ENCODE assay signal across 13 mouse cellular contexts in genomic region chr5:104096078-104096938, GRCm38 (mm10). TPM values are rescaled to one million over a fixed set of nuclear protein-coding genes. Genes with fewer than 3 reads are reported as not detected.
A peak's percentile ranks its signal among the peaks of the same experiment; 100 is the strongest.
DNase-seq lines count a peak whose midpoint lies in the region; ATAC-seq and TF ChIP-seq lines count a peak whose summit lies in the region.
"Had no signal": no experiment of that assay in that cellular context is flagged by ENCODE, and none has a peak within 500 bp of the region (broad histone marks: within the 10 kb centered on the region; RNA-seq: fewer than 3 reads in every experiment).

No protein-coding gene starts in this region.

- dilution Hi-C loops in CH12.LX (cut with MboI; ENCODE audit: extremely low pct_ligation_motif_present, extremely low pct_unique_long_range_greater_than_20kb, low sequenced_read_pairs) = no loop called here

- no peak overlapping the region for H3K4me2 ChIP-seq in forebrain, embryonic 14.5 days (ENCODE audit: low read length)
- H3K4me2 ChIP-seq in forebrain, embryonic 11.5 days (ENCODE audit: low read depth, low read length, severe bottlenecking) = no peak overlapping the region
- H3K4me2 ChIP-seq in CH12.LX (ENCODE audit: insufficient read depth, low read depth, poor library complexity, severe bottlenecking) = 0 out of 2 replicates have a peak overlapping the region, but pooled peaks have one; percentile 27
- 0 out of 2 replicates have a peak overlapping the region, but pooled peaks have one; percentile 1 for H3K4me2 ChIP-seq in limb, embryonic 14.5 days (replicated peaks; ENCODE audit: low read depth, low read length, severe bottlenecking)

- H3K27ac ChIP-seq in forebrain, embryonic 14.5 days (ENCODE audit: low read depth, low read length) = peak overlapping the region; percentile 27; the same call in 1 of the 2 replicates
- no peak overlapping the region for H3K27ac ChIP-seq in forebrain, embryonic 11.5 days (ENCODE audit: low read depth, low read length)
- H3K27ac ChIP-seq in CH12.LX (ENCODE audit: insufficient read depth, low read depth) = no peak overlapping the region
- H3K27ac ChIP-seq in limb, embryonic 14.5 days (replicated peaks; ENCODE audit: low read depth, low read length) = 0 out of 2 replicates have a peak overlapping the region, but pooled peaks have one; percentile 29
- H3K27ac ChIP-seq: liver, embryonic 14.5 days had no signal

- H3K9ac ChIP-seq in forebrain, embryonic 14.5 days (ENCODE audit: low read length) = no peak overlapping the region
- no peak overlapping the region for H3K9ac ChIP-seq in forebrain, embryonic 11.5 days (ENCODE audit: low read length)
- H3K9ac ChIP-seq in CH12.LX (ENCODE audit: insufficient read depth, low read depth) = no peak overlapping the region
- H3K9ac ChIP-seq in limb, embryonic 14.5 days (ENCODE audit: low read depth, low read length, severe bottlenecking) = no peak overlapping the region
- H3K9ac ChIP-seq: liver, embryonic 14.5 days had no signal

- TF ChIP-seq EP300 in CH12.LX (IDR thresholded peaks at IDR 0.05; ENCODE audit: low read length) = no peak

- TF ChIP-seq RAD21 in CH12.LX (IDR thresholded peaks at IDR 0.05; ENCODE audit: low read depth, low read length) = no peak

- no peak for TF ChIP-seq POLR2A in CH12.LX (IDR thresholded peaks at IDR 0.05; ENCODE audit: low read depth, low read length)
- TF ChIP-seq POLR2A in limb, embryonic 14.5 days (IDR thresholded peaks at IDR 0.05; ENCODE audit: borderline replicate concordance, extremely low read depth, insufficient read depth, insufficient read length) = no peak

- no peaks in the 10 kb centered on the region for H3K27me3 ChIP-seq in forebrain, embryonic 14.5 days (replicated peaks; ENCODE audit: control insufficient read depth, insufficient read depth, low read length)
- H3K27me3 ChIP-seq in forebrain, embryonic 11.5 days (ENCODE audit: control insufficient read depth, insufficient read depth, low read length) = no peaks in the 10 kb centered on the region
- no peaks in the 10 kb centered on the region for H3K27me3 ChIP-seq in CH12.LX (replicated peaks)
- no peaks in the 10 kb centered on the region for H3K27me3 ChIP-seq in limb, embryonic 14.5 days (ENCODE audit: control insufficient read depth, insufficient read depth, low read length)

- no peaks in the 10 kb centered on the region for H3K4me1 ChIP-seq in forebrain, embryonic 14.5 days (ENCODE audit: control insufficient read depth, insufficient read depth, low read length)
- no peaks in the 10 kb centered on the region for H3K4me1 ChIP-seq in forebrain, embryonic 11.5 days (replicated peaks; ENCODE audit: control insufficient read depth, insufficient read depth, low read length)
- peaks cover 0 to 9% of the 10 kb centered on the region in 2 experiments; a peak in 2 of 4 replicates for H3K4me1 ChIP-seq in CH12.LX (ENCODE audit: control insufficient read depth in 1 of 2, insufficient read depth in 2 of 2)
- peaks cover 8% of the 10 kb centered on the region; the same call in 1 of the 2 replicates for H3K4me1 ChIP-seq in limb, embryonic 14.5 days (ENCODE audit: control insufficient read depth, insufficient read depth, low read length)

- DNase-seq in forebrain, embryonic 14.5 days (ENCODE audit: low spot score) = no peak
- no peak for DNase-seq in forebrain, embryonic 11.5 days (ENCODE audit: low spot score)
- no peak for DNase-seq in CH12.LX (ENCODE audit: extremely low read depth)
- peak; percentile 44 to 57 for DNase-seq in heart, postnatal 14 days
- DNase-seq in limb, embryonic 14.5 days (ENCODE audit: low spot score) = peak; percentile 81
- DNase-seq in thymus, postnatal 36 days = no peak
- no peak for DNase-seq in thymus, postnatal 25 days
- DNase-seq in left cerebral cortex, adult 9 months (ENCODE audit: low spot score in 2 of 2) = no peak
- DNase-seq: cerebellum, adult 2 months; thymus, adult 18-20 months had no signal

- intact Hi-C loops in heart, postnatal 14 days (cut with DNase I) = loop anchor here (2.0 kb wide), 1 partner anchor 34 kb away; no protein-coding TSS in a partner anchor

- in situ Hi-C loops in CH12.LX (cut with MboI; ENCODE audit: low pct_ligation_motif_present, low pct_unique_long_range_greater_than_20kb, low sequenced_read_pairs) = no loop called here

- no peaks in the 10 kb centered on the region for H3K9me3 ChIP-seq in forebrain, embryonic 14.5 days (replicated peaks; ENCODE audit: control insufficient read depth, low read length)
- no peaks in the 10 kb centered on the region for H3K9me3 ChIP-seq in forebrain, embryonic 11.5 days (ENCODE audit: control insufficient read depth, low read length)
- no peaks in the 10 kb centered on the region for H3K9me3 ChIP-seq in CH12.LX (replicated peaks; ENCODE audit: low read length)
- no peaks in the 10 kb centered on the region for H3K9me3 ChIP-seq in limb, embryonic 14.5 days (ENCODE audit: control insufficient read depth, low read length)

- H3K4me3 ChIP-seq in forebrain, embryonic 14.5 days (ENCODE audit: low read depth, low read length) = no peak overlapping the region
- H3K4me3 ChIP-seq in forebrain, embryonic 11.5 days (ENCODE audit: low read depth, low read length) = no peak overlapping the region
- H3K4me3 ChIP-seq in CH12.LX (replicated peaks in 1 of 3; ENCODE audit: low read depth in 2 of 3, low read length in 2 of 3, poor library complexity in 1 of 3) = no peak overlapping the region
- H3K4me3 ChIP-seq in limb, embryonic 14.5 days (replicated peaks; ENCODE audit: low read length) = no peak overlapping the region

- no peaks in the 10 kb centered on the region for H3K36me3 ChIP-seq in forebrain, embryonic 14.5 days (ENCODE audit: control insufficient read depth, insufficient read depth, low read length)
- no peaks in the 10 kb centered on the region for H3K36me3 ChIP-seq in forebrain, embryonic 11.5 days (ENCODE audit: control insufficient read depth, insufficient read depth, low read length)
- no peaks in the 10 kb centered on the region for H3K36me3 ChIP-seq in CH12.LX (replicated peaks in 1 of 2; ENCODE audit: control insufficient read depth in 1 of 2, insufficient read depth in 1 of 2, low read length in 1 of 2)
- no peaks in the 10 kb centered on the region; the same call in 1 of the 2 replicates for H3K36me3 ChIP-seq in limb, embryonic 14.5 days (ENCODE audit: control insufficient read depth, insufficient read depth, low read length)

- ATAC-seq in forebrain, embryonic 14.5 days = no peak
- no peak for ATAC-seq in forebrain, embryonic 11.5 days (replicated peaks; ENCODE audit: low FRiP score)
- peak; percentile 37; the same call in 1 of the 2 replicates for ATAC-seq in limb, embryonic 14.5 days (ENCODE audit: low FRiP score, low read depth)

- 88% methylated on average over 16 of the region's 16 CpGs for WGBS in forebrain, embryonic 14.5 days
- WGBS in forebrain, embryonic 11.5 days = 89% methylated on average over 16 of the region's 16 CpGs
- 37% methylated on average over 16 of the region's 16 CpGs for WGBS in limb, embryonic 14.5 days

- TF ChIP-seq CTCF in CH12.LX (conservative IDR thresholded peaks at IDR 0.05 in 1 of 2, IDR thresholded peaks at IDR 0.05 in 1 of 2; ENCODE audit: low read depth in 2 of 2, low read length in 2 of 2) = no peak

- no peaks in the 10 kb centered on the region for H3K79me2 ChIP-seq in CH12.LX (replicated peaks; ENCODE audit: control insufficient read depth, extremely low read depth, insufficient read depth, poor library complexity, severe bottlenecking)

TF ChIP-seq in CH12.LX, 34 proteins besides CTCF, POLR2A, EP300 and RAD21:
- no peak for TF ChIP-seq ZNF384 (IDR thresholded peaks at IDR 0.05; ENCODE audit: low read depth, low read length)
- 0 out of 2 replicates have a peak, but pooled peaks have one; percentile 12 for TF ChIP-seq MAFK (IDR thresholded peaks at IDR 0.05; ENCODE audit: insufficient replicate concordance, low read length)

RNA-seq across cellular contexts. Expression of gene Sparcl1, which starts 17.2 kb away (rescaled TPM):
- polyA plus RNA-seq in forebrain, embryonic 14.5 days (2014; fragmentation: Nextera tagmentation; extraction: Ambion mirVana) = 70.4 and 93.1 TPM in 2 replicates
- 23.3 and 24.1 TPM in 2 replicates for polyA plus RNA-seq in forebrain, embryonic 11.5 days (2014; fragmentation: Nextera tagmentation; extraction: Ambion mirVana)
- total RNA-seq in CH12.LX (2012; rRNA removed) (not detected in 2 replicates), CH12.LX (2014; rRNA removed) (not detected in 2 replicates)
- not detected in 2 replicates for polyA plus RNA-seq in CH12.LX (2012; ENCODE audit: insufficient read length, low read depth)
- total RNA-seq in heart, postnatal 14 days (2021) = 100 to 1,000 TPM; 335 to 337 TPM
- 47.7 and 68.4 TPM in 2 replicates for polyA plus RNA-seq in limb, embryonic 14.5 days (2012; rRNA removed)
- polyA plus RNA-seq in limb, embryonic 14.5 days (2014; fragmentation: Nextera tagmentation; extraction: Ambion mirVana) = 63.9 and 67.8 TPM in 2 replicates
- total RNA-seq: hematopoietic stem cell, adult 5-6 weeks had no signal

RNA-seq across cellular contexts. Expression of gene Gm17660, which starts 18.9 kb away (rescaled TPM):
- polyA plus RNA-seq in forebrain, embryonic 14.5 days (2014; fragmentation: Nextera tagmentation; extraction: Ambion mirVana) = 0.44 TPM in 1 of 2 replicates, not detected in the other
- polyA plus RNA-seq in forebrain, embryonic 11.5 days (2014; fragmentation: Nextera tagmentation; extraction: Ambion mirVana) = not detected in 2 replicates
- not detected in 2 replicates for total RNA-seq in CH12.LX (2012; rRNA removed)
- not detected in 2 replicates for total RNA-seq in CH12.LX (2014; rRNA removed)
- not detected in 2 replicates for polyA plus RNA-seq in CH12.LX (2012; ENCODE audit: insufficient read length, low read depth)
- total RNA-seq in heart, postnatal 14 days (2021) = not detected
- polyA plus RNA-seq in limb, embryonic 14.5 days (2012; rRNA removed) = not detected in 2 replicates
- not detected in 2 replicates for polyA plus RNA-seq in limb, embryonic 14.5 days (2014; fragmentation: Nextera tagmentation; extraction: Ambion mirVana)
- total RNA-seq: hematopoietic stem cell, adult 5-6 weeks had no signal
- polyA plus RNA-seq: cerebellum, adult 2 months; liver, embryonic 14.5 days; neural tube, embryonic 11.5 days had no signal

RNA-seq across cellular contexts. Expression of gene Nudt9, which starts 50.2 kb away (rescaled TPM):
- 55.9 and 56.8 TPM in 2 replicates for polyA plus RNA-seq in forebrain, embryonic 14.5 days (2014; fragmentation: Nextera tagmentation; extraction: Ambion mirVana)
- polyA plus RNA-seq in forebrain, embryonic 11.5 days (2014; fragmentation: Nextera tagmentation; extraction: Ambion mirVana) = 61.3 and 65.2 TPM in 2 replicates
- total RNA-seq in CH12.LX (2012; rRNA removed) (58.5 and 63.8 TPM in 2 replicates), CH12.LX (2014; rRNA removed) (63.5 and 65.3 TPM in 2 replicates)
- 83.8 and 92.8 TPM in 2 replicates for polyA plus RNA-seq in CH12.LX (2012; ENCODE audit: insufficient read length, low read depth)
- total RNA-seq in heart, postnatal 14 days (2021) = 10 to 100 TPM; 42.1 to 43.0 TPM
- 42.8 and 48.0 TPM in 2 replicates for polyA plus RNA-seq in limb, embryonic 14.5 days (2012; rRNA removed)
- 58.6 and 59.9 TPM in 2 replicates for polyA plus RNA-seq in limb, embryonic 14.5 days (2014; fragmentation: Nextera tagmentation; extraction: Ambion mirVana)

Comparison
In these comparisons a context has a peak if more than half of its experiments do, and no peak if none do; other contexts are left out.
1. H3K27ac ChIP-seq: peak in forebrain, embryonic 14.5 days (single experiment) and limb, embryonic 14.5 days (single experiment); none in forebrain, embryonic 11.5 days (single experiment) and CH12.LX (single experiment).
2. DNase-seq: peak in heart, postnatal 14 days (2 of 2) and limb, embryonic 14.5 days (single experiment); none in forebrain, embryonic 14.5 days (single experiment), forebrain, embryonic 11.5 days (single experiment), CH12.LX (single experiment), thymus, postnatal 36 days (0 of 2), thymus, postnatal 25 days (single experiment) and left cerebral cortex, adult 9 months (0 of 2).
3. H3K4me2 ChIP-seq: peak in CH12.LX (single experiment) and limb, embryonic 14.5 days (single experiment); none in forebrain, embryonic 14.5 days (single experiment) and forebrain, embryonic 11.5 days (single experiment).
4. RNA of gene Sparcl1, which starts 17.2 kb away (polyA plus RNA-seq): 70.4 to 93.1 TPM in forebrain, embryonic 14.5 days, 47.7 to 68.4 TPM in limb, embryonic 14.5 days and 23.3 to 24.1 TPM in forebrain, embryonic 11.5 days; not detected in CH12.LX; every median in the first group is over 10 times any median in the second.